Mouse (Mus musculus): ENCODE data around the gene Wfdc12. TPM values are rescaled to one million over a fixed set of nuclear protein-coding genes. Genes with fewer than 3 reads are reported as not detected.
"Not testable (repeated sequence)": the region's sequence is repeated elsewhere in the genome, so short reads cannot be mapped to it uniquely, and the experiment has no call there.

Wfdc12 gene
- total RNA-seq (2021), result not detected
- long read RNA-seq, experiment 1, result 0 reads
- long read RNA-seq, experiment 2, result 0 reads

GRCm38 (mm10) chr2:164190576-164190975 is at the start of gene Wfdc12:
Gene Wfdc12 (minus strand): TSS chr2:164190608.
- intact Hi-C loops (cut with DNase I), result no loop called here

GRCm38 (mm10) chr2:164238366-164238765 is 48.0 kb upstream of the Wfdc12 start, which contains the start of gene Svs2:
Gene Svs2 (minus strand): TSS chr2:164238466.
- DNase-seq, result no peak
- intact Hi-C loops (cut with DNase I), result no loop called here

More at GRCm38 (mm10) chr2:164190576-164190975, at the start of gene Wfdc12:
- DNase-seq, result no peak

- DNase-seq, result no peak
- intact Hi-C loops (cut with DNase I), result no loop called here
Observed at GRCm38 (mm10) chr2:164232671-164233070, 42.3 kb upstream of the Wfdc12 start.

- no peak for DNase-seq
- intact Hi-C loops (cut with DNase I), result no loop called here
Observed at GRCm38 (mm10) chr2:164228361-164229070, 38.1 kb upstream of the Wfdc12 start.

- intact Hi-C loops (cut with DNase I), result no loop called here
- no peak for DNase-seq
Observed at GRCm38 (mm10) chr2:164221522-164221921, 31.1 kb upstream of the Wfdc12 start, which contains the start of gene Wfdc15b. Gene Wfdc15b (minus strand): TSS chr2:164221660.

- DNase-seq, result no peak
- intact Hi-C loops (cut with DNase I), result no loop called here
Observed at GRCm38 (mm10) chr2:164219295-164219694, 28.9 kb upstream of the Wfdc12 start.

- intact Hi-C loops (cut with DNase I), result no loop called here
- DNase-seq, result no peak
Observed at GRCm38 (mm10) chr2:164212711-164213110, 22.3 kb upstream of the Wfdc12 start.

- intact Hi-C loops (cut with DNase I), result no loop called here
Observed at GRCm38 (mm10) chr2:164210892-164211291, 20.5 kb upstream of the Wfdc12 start.

GRCm38 (mm10) chr2:164206676-164207075 is 16.3 kb upstream of the Wfdc12 start:
- intact Hi-C loops (cut with DNase I), result no loop called here
- no peak for DNase-seq

More at GRCm38 (mm10) chr2:164210892-164211291, 20.5 kb upstream of the Wfdc12 start:
- no peak for DNase-seq

GRCm38 (mm10) chr2:164206011-164206410 is 15.6 kb upstream of the Wfdc12 start:
- DNase-seq; intact Hi-C loops (cut with DNase I): not testable (repeated sequence)

- no peak for DNase-seq
- intact Hi-C loops (cut with DNase I), result no loop called here
Observed at GRCm38 (mm10) chr2:164199626-164200327, 9.4 kb upstream of the Wfdc12 start, which contains the start of gene Wfdc15a. Gene Wfdc15a (minus strand): TSS chr2:164200130.

GRCm38 (mm10) chr2:164196700-164196990 is 6.2 kb upstream of the Wfdc12 start:
- intact Hi-C loops (cut with DNase I), result no loop called here

GRCm38 (mm10) chr2:164195971-164196699 is 5.7 kb upstream of the Wfdc12 start:
- intact Hi-C loops (cut with DNase I), result no loop called here
- no peak for DNase-seq

More at GRCm38 (mm10) chr2:164196700-164196990, 6.2 kb upstream of the Wfdc12 start:
- DNase-seq, result no peak

GRCm38 (mm10) chr2:164194959-164195630 is 4.7 kb upstream of the Wfdc12 start:
- intact Hi-C loops (cut with DNase I), result no loop called here
- DNase-seq, result no peak

GRCm38 (mm10) chr2:164192279-164192678 is 1.9 kb upstream of the Wfdc12 start:
- intact Hi-C loops (cut with DNase I), result no loop called here
- DNase-seq, result no peak

- intact Hi-C loops (cut with DNase I), result no loop called here
- no peak for DNase-seq
Observed at GRCm38 (mm10) chr2:164188722-164189121, 1.7 kb downstream of the Wfdc12 start.

- intact Hi-C loops (cut with DNase I), result no loop called here
- DNase-seq, result no peak
Observed at GRCm38 (mm10) chr2:164184145-164184719, 6.2 kb downstream of the Wfdc12 start.

GRCm38 (mm10) chr2:164183340-164183739 is 7.1 kb downstream of the Wfdc12 start:
- DNase-seq, result no peak
- intact Hi-C loops (cut with DNase I), result no loop called here

- intact Hi-C loops (cut with DNase I), result no loop called here
- no peak for DNase-seq
Observed at GRCm38 (mm10) chr2:164182692-164183255, 7.6 kb downstream of the Wfdc12 start, which contains the start of gene Wfdc5. Gene Wfdc5 (minus strand): TSS chr2:164182742.

- no peak for DNase-seq
- intact Hi-C loops (cut with DNase I), result loop anchor here (2.0 kb wide), 1 partner anchor 76 kb away; no protein-coding TSS in a partner anchor
Observed at GRCm38 (mm10) chr2:164180770-164181169, 9.6 kb downstream of the Wfdc12 start.

All from heart, postnatal 14 days (tissue).